Mouse (Mus musculus): Measurements from ENCODE around the gene Grpel1.
A peak's percentile ranks its signal among the peaks of the same experiment; 100 is the strongest.

Gene Grpel1

GRCm38 (mm10) chr5:36510956-36511355 lies 46.2 kb downstream of the Grpel1 start:
- DNase-seq (ENCODE audit: low spot score), result no peak

GRCm38 (mm10) chr5:36515126-36515525 lies 50.3 kb downstream of the Grpel1 start:
- no peak for DNase-seq (ENCODE audit: low spot score)

GRCm38 (mm10) chr5:36515558-36515957 lies 50.8 kb downstream of the Grpel1 start:
- DNase-seq (ENCODE audit: low spot score), result no peak

- no peak for DNase-seq (ENCODE audit: low spot score)
These were observed 52.8 kb downstream of the Grpel1 start for GRCm38 (mm10) chr5:36517596-36517995.

GRCm38 (mm10) chr5:36519751-36520150 lies 55.0 kb downstream of the Grpel1 start:
- DNase-seq (ENCODE audit: low spot score), result no peak

- no peak for DNase-seq (ENCODE audit: low spot score)
These were observed 58.0 kb downstream of the Grpel1 start for GRCm38 (mm10) chr5:36522782-36523181.

GRCm38 (mm10) chr5:36523219-36523703 lies 58.5 kb downstream of the Grpel1 start:
- peak; percentile 9 for DNase-seq (ENCODE audit: low spot score)
